Mouse (Mus musculus): ENCODE data around the gene D430042O09Rik. TPM values are rescaled to one million over a fixed set of nuclear protein-coding genes. Genes with fewer than 3 reads are reported as not detected.

D430042O09Rik gene
- polyA plus RNA-seq (2014; fragmentation: Nextera tagmentation; extraction: Ambion mirVana), result 7.5 and 7.9 TPM in 2 replicates

DNA sequence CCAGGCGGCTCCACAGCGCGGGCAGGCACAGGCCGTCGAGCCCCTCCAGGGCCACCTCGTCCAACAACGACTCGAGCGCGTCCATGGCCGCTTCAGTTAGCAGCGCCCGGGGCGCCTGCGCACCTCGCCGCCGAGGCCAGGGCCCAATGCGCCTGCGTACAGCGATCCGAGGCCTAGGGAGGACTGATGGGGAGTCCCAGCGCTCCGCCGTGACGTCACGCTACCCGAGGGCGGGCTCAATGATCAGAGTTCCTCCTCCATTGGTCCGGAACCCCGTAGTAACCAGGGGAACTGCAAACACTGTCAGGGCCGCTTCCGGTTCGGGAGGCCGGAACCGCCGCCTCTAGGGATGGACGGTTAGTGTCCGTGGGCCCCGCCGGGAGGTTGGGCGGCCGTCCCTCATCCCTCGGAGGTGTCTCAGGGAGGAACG is at the start of gene D430042O09Rik, which contains the start of gene Gtf3c1:
Gene D430042O09Rik, plus strand, starts transcription at position 296 of the 430 bp plus-strand sequence.
Gene Gtf3c1, minus strand, starts transcription at position 188 of the 430 bp plus-strand sequence.
- peak within 1 kb of the TSS; percentile 81 for H3K27ac ChIP-seq (ENCODE audit: low read depth, low read length)
- under 1% methylated on average over 45 of the region's 45 CpGs for WGBS
- H3K9me3 ChIP-seq (ENCODE audit: control insufficient read depth, low read length), result no peaks in the 10 kb centered on the region
- peak within 1 kb of the TSS; percentile 57 for H3K4me3 ChIP-seq (ENCODE audit: low read depth, low read length)
- H3K36me3 ChIP-seq (ENCODE audit: control insufficient read depth, insufficient read depth, low read length), result peaks cover 3% of the 10 kb centered on the region; the same call in 1 of the 2 replicates
- peak; percentile 98 for ATAC-seq (ENCODE audit: low FRiP score)
- H3K4me1 ChIP-seq (ENCODE audit: control insufficient read depth, insufficient read depth, low read length), result peaks cover 27% of the 10 kb centered on the region
- peak; percentile 100 for DNase-seq (ENCODE audit: low spot score, missing footprints)
- H3K4me2 ChIP-seq, result peak within 1 kb of the TSS; percentile 74
- peak within 1 kb of the TSS; percentile 93 for H3K9ac ChIP-seq (ENCODE audit: low read length)
- H3K27me3 ChIP-seq (ENCODE audit: control insufficient read depth, insufficient read depth, low read length), result no peaks in the 10 kb centered on the region

DNA sequence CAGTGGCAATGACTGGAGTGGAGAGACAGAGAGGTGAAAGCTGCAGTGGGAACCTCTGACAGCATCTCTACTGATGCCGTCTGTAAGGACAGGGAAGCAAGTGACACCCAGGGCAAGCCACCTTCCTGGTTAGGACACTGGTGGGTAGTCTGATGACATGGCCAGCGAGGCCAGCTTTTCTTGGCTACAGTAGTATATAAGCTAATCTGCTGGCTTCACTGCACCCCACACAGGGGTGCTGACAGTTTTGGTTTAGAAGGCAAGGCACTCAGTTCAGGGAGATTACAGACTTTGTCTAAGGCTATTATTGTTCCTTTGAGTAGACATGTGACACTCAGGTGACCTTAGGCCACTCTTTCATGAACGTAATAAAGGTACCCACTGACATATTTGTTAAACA is 44.0 kb upstream of the D430042O09Rik start:
- H3K9ac ChIP-seq (ENCODE audit: low read length), result no peak overlapping the region
- H3K27me3 ChIP-seq (ENCODE audit: control insufficient read depth, insufficient read depth, low read length), result no peaks in the 10 kb centered on the region
- no peaks in the 10 kb centered on the region for H3K9me3 ChIP-seq (ENCODE audit: control insufficient read depth, low read length)
- H3K4me2 ChIP-seq, result no peak overlapping the region
- no peak overlapping the region for H3K4me3 ChIP-seq (ENCODE audit: low read depth, low read length)
- DNase-seq (ENCODE audit: low spot score, missing footprints) (no peak), ATAC-seq (ENCODE audit: low FRiP score) (no peak)
- no peaks in the 10 kb centered on the region for H3K4me1 ChIP-seq (ENCODE audit: control insufficient read depth, insufficient read depth, low read length)
- peaks cover 46% of the 10 kb centered on the region for H3K36me3 ChIP-seq (ENCODE audit: control insufficient read depth, insufficient read depth, low read length)
- H3K27ac ChIP-seq (ENCODE audit: low read depth, low read length), result no peak overlapping the region
- WGBS, result 83% methylated on average over 3 of the region's 3 CpGs

DNA sequence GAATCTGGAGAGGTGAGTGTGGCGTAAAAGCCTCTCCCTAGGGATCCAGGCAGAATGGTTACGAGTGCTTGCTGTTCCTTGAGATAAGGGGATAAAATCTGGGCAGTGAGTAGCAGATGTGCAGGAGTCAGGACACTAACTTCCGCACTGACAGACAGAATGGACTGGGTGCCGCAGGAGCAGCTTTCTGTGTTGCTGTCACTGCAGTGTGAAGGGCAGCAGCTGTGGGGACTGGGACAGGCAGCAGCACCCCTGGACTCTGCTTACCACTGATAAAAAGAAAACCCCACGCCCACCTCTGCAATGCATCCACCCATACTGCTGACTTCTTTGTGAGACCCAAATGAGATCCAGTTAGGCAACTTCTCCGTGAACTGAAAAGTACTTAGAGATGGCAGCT is 36.8 kb upstream of the D430042O09Rik start:
- Histone ChIP-seq H3K4me1 (ENCODE audit: control insufficient read depth, insufficient read depth, low read length) (no peaks in the 10 kb centered on the region), H3K4me3 (ENCODE audit: low read depth, low read length) (no peak overlapping the region), H3K36me3 (ENCODE audit: control insufficient read depth, insufficient read depth, low read length) (peaks cover 56% of the 10 kb centered on the region), H3K4me2 (no peak overlapping the region), H3K9me3 (ENCODE audit: control insufficient read depth, low read length) (no peaks in the 10 kb centered on the region), H3K9ac (ENCODE audit: low read length) (no peak overlapping the region), H3K27me3 (ENCODE audit: control insufficient read depth, insufficient read depth, low read length) (no peaks in the 10 kb centered on the region), H3K27ac (ENCODE audit: low read depth, low read length) (no peak overlapping the region)
- ATAC-seq (ENCODE audit: low FRiP score) (no peak), DNase-seq (ENCODE audit: low spot score, missing footprints) (no peak)
- WGBS, result 92% methylated on average over 6 of the region's 6 CpGs

DNA sequence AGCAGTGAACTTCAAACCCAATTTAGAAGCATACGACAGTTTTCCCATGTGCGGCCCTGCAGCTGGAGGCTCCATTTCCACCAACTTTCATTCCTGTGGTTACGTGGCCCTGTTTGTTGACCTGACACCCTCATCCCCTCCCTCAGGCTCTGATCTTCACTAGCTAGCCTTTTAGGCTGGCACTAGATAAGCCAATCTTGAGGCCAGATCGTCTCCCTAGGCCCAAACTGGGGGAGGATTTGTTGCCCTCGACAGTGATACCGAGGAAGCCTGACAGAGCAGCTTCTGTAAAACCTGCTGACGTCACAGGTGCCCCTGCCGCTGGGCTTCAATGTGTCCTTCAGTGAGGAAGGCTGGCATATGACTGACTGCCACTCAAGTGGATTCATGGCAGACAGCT is 36.3 kb upstream of the D430042O09Rik start:
- 92% methylated on average over 8 of the region's 8 CpGs for WGBS
- H3K27ac ChIP-seq (ENCODE audit: low read depth, low read length), result no peak overlapping the region
- DNase-seq (ENCODE audit: low spot score, missing footprints), result no peak
- ATAC-seq (ENCODE audit: low FRiP score), result no peak
- H3K9me3 ChIP-seq (ENCODE audit: control insufficient read depth, low read length), result no peaks in the 10 kb centered on the region
- H3K4me1 ChIP-seq (ENCODE audit: control insufficient read depth, insufficient read depth, low read length), result no peaks in the 10 kb centered on the region
- no peak overlapping the region for H3K4me2 ChIP-seq
- no peak overlapping the region for H3K4me3 ChIP-seq (ENCODE audit: low read depth, low read length)
- H3K27me3 ChIP-seq (ENCODE audit: control insufficient read depth, insufficient read depth, low read length), result no peaks in the 10 kb centered on the region
- H3K36me3 ChIP-seq (ENCODE audit: control insufficient read depth, insufficient read depth, low read length), result peaks cover 59% of the 10 kb centered on the region
- H3K9ac ChIP-seq (ENCODE audit: low read length), result no peak overlapping the region

DNA sequence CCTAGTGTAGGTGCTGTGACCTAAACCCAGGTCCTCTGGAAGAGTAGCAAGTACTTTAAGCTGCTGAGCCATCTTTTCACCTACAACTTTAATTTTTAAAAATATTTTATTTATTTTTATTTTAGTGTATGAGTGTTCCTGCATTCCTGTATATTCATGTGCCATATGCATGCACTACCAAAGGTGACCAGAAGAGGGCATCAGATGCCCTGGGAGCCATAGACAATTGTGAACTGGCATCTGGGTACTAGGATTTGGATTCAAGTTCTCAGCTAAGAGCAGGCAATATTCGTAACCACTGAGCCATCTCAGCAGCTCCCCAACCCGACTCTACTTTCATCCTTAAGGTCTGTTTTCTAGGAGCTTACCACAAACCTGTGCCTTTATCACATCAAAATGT is 32.8 kb upstream of the D430042O09Rik start:
- 80% methylated on average over 2 of the region's 2 CpGs for WGBS
- no peak for ATAC-seq (ENCODE audit: low FRiP score)
- H3K9me3 ChIP-seq (ENCODE audit: control insufficient read depth, low read length), result no peaks in the 10 kb centered on the region

DNA sequence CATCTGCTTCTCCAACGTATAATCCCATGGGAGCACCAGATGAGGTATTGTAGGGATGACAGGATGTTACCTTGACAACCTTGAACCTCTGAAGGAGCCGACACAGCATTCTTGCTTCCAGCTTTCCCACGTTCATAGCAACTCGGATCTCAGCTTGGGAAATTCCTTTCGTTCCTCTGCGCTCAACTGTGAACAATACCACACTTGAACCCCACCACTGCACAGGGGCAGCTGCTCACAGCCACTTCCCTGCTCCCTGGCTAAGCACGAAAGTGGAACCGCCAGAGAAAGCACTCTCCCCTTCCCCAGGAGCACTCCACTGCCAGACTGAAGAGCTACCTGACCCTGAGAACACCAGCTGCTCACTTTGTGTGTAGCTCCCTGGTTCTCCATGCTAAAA is 28.9 kb upstream of the D430042O09Rik start:
- peaks cover 43% of the 10 kb centered on the region for H3K36me3 ChIP-seq (ENCODE audit: control insufficient read depth, insufficient read depth, low read length)
- no peaks in the 10 kb centered on the region for H3K9me3 ChIP-seq (ENCODE audit: control insufficient read depth, low read length)
- H3K4me3 ChIP-seq (ENCODE audit: low read depth, low read length), result no peak overlapping the region
- DNase-seq (ENCODE audit: low spot score, missing footprints) (no peak), ATAC-seq (ENCODE audit: low FRiP score) (0 out of 2 replicates have a peak, but pooled peaks have one; percentile 24)
- no peak overlapping the region for H3K4me2 ChIP-seq
- WGBS, result 67% methylated on average over 8 of the region's 8 CpGs
- H3K4me1 ChIP-seq (ENCODE audit: control insufficient read depth, insufficient read depth, low read length), result no peaks in the 10 kb centered on the region
- H3K9ac ChIP-seq (ENCODE audit: low read length), result no peak overlapping the region
- no peak overlapping the region; the same call in 1 of the 2 replicates for H3K27ac ChIP-seq (ENCODE audit: low read depth, low read length)
- no peaks in the 10 kb centered on the region for H3K27me3 ChIP-seq (ENCODE audit: control insufficient read depth, insufficient read depth, low read length)

More for the DNA sequence above, 32.8 kb upstream of the D430042O09Rik start:
- H3K4me1 ChIP-seq (ENCODE audit: control insufficient read depth, insufficient read depth, low read length), result no peaks in the 10 kb centered on the region
- H3K27me3 ChIP-seq (ENCODE audit: control insufficient read depth, insufficient read depth, low read length), result no peaks in the 10 kb centered on the region
- no peak overlapping the region for H3K4me2 ChIP-seq
- peak; percentile 89 for DNase-seq (ENCODE audit: low spot score, missing footprints)
- H3K9ac ChIP-seq (ENCODE audit: low read length), result no peak overlapping the region
- no peak overlapping the region for H3K4me3 ChIP-seq (ENCODE audit: low read depth, low read length)
- H3K36me3 ChIP-seq (ENCODE audit: control insufficient read depth, insufficient read depth, low read length), result peaks cover 49% of the 10 kb centered on the region
- H3K27ac ChIP-seq (ENCODE audit: low read depth, low read length), result no peak overlapping the region

DNA sequence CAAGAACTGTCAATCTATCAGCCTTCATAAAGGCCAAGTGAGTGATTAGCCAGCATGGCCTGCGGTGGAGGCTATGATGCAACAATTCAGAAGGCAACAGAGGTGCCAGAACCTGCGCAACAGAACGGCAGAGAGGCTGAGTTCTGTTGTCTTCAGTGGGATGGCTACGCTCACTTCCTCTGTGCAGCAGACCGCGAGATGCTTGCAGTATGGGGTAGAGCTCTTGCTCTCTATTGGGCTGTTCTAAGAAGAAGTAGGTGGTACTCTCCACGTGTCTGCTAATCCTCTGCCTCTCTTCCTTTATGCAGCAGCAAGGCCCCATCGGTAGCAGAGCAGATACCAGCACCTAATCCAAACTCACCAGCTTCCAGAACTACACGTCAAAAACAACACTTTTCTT is 27.8 kb upstream of the D430042O09Rik start:
- ATAC-seq (ENCODE audit: low FRiP score) (no peak), DNase-seq (ENCODE audit: low spot score, missing footprints) (no peak)
- Histone ChIP-seq H3K27ac (ENCODE audit: low read depth, low read length) (no peak overlapping the region), H3K9me3 (ENCODE audit: control insufficient read depth, low read length) (no peaks in the 10 kb centered on the region), H3K4me2 (no peak overlapping the region), H3K27me3 (ENCODE audit: control insufficient read depth, insufficient read depth, low read length) (no peaks in the 10 kb centered on the region), H3K36me3 (ENCODE audit: control insufficient read depth, insufficient read depth, low read length) (peaks cover 34% of the 10 kb centered on the region), H3K4me1 (ENCODE audit: control insufficient read depth, insufficient read depth, low read length) (no peaks in the 10 kb centered on the region), H3K9ac (ENCODE audit: low read length) (no peak overlapping the region), H3K4me3 (ENCODE audit: low read depth, low read length) (no peak overlapping the region)
- WGBS, result 60% methylated on average over 9 of the region's 9 CpGs

DNA sequence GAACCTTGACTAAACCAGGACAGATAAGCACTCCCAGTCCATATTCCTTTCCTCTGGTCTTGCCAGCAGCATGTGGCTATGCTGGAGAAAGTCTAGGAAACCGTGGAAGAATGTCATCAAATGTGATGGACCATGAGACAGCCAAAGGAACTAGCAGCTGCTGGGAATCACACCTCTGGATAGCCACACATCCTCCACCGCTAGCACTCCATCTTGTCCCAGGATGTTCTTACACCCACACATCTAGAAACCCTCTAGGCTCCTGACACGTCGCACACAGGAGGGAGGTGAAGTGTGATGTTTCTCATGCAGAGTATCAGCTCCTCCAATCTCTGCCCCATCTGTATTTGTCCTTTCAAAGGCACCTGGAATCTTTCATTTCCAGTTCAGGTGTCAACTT is 17.2 kb upstream of the D430042O09Rik start:
- Histone ChIP-seq H3K36me3 (ENCODE audit: control insufficient read depth, insufficient read depth, low read length) (peaks cover 36% of the 10 kb centered on the region), H3K4me1 (ENCODE audit: control insufficient read depth, insufficient read depth, low read length) (no peaks in the 10 kb centered on the region), H3K27ac (ENCODE audit: low read depth, low read length) (no peak overlapping the region), H3K4me3 (ENCODE audit: low read depth, low read length) (no peak overlapping the region), H3K4me2 (no peak overlapping the region), H3K9me3 (ENCODE audit: control insufficient read depth, low read length) (no peaks in the 10 kb centered on the region), H3K27me3 (ENCODE audit: control insufficient read depth, insufficient read depth, low read length) (no peaks in the 10 kb centered on the region), H3K9ac (ENCODE audit: low read length) (no peak overlapping the region)
- no peak for ATAC-seq (ENCODE audit: low FRiP score)
- DNase-seq (ENCODE audit: low spot score, missing footprints), result no peak
- WGBS, result 93% methylated on average over 4 of the region's 4 CpGs

DNA sequence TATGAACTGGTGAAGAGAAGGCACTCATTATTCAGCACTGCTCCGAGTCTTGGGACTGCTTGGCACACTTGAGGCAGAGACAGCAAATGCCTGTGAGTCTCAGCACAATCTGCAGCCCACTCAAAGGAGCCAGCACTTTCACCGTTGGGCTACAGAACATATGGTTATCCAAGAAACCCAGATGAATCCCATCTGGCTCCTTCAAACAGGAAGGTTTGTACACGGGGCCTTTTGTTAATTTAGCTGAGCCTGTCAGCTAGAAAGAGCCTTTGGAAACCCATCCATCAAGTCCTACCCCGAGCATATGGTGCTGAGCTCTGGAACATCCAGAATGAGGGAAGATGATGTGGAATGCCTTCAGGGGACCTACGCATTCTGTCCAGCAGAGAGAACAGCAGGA is 13.6 kb upstream of the D430042O09Rik start:
- WGBS, result 91% methylated on average over 5 of the region's 5 CpGs
- no peaks in the 10 kb centered on the region for H3K4me1 ChIP-seq (ENCODE audit: control insufficient read depth, insufficient read depth, low read length)

More for the DNA sequence above, 13.6 kb upstream of the D430042O09Rik start:
- Histone ChIP-seq H3K9me3 (ENCODE audit: control insufficient read depth, low read length) (peaks cover 3% of the 10 kb centered on the region), H3K36me3 (ENCODE audit: control insufficient read depth, insufficient read depth, low read length) (peaks cover 58% of the 10 kb centered on the region), H3K27me3 (ENCODE audit: control insufficient read depth, insufficient read depth, low read length) (no peaks in the 10 kb centered on the region), H3K9ac (ENCODE audit: low read length) (no peak overlapping the region), H3K4me2 (no peak overlapping the region), H3K27ac (ENCODE audit: low read depth, low read length) (no peak overlapping the region), H3K4me3 (ENCODE audit: low read depth, low read length) (no peak overlapping the region)
- ATAC-seq (ENCODE audit: low FRiP score) (no peak), DNase-seq (ENCODE audit: low spot score, missing footprints) (no peak)
